Mouse (Mus musculus) liver, embryonic 14.5 days (tissue): ENCODE results near the gene Cux1.

ENCODE experiments used
- CTCF ChIP-seq: IDR thresholded peaks from 2 replicates; pipeline ENCODE4 v1.5.1; 2016; ENCODE audit warnings: antibody characterized with exemption, low read depth, control low read depth
- EP300 ChIP-seq: IDR thresholded peaks from 2 replicates; pipeline ENCODE4 v1.6.1; 2016; ENCODE audit warnings: antibody characterized with exemption, low read depth

DNA sequence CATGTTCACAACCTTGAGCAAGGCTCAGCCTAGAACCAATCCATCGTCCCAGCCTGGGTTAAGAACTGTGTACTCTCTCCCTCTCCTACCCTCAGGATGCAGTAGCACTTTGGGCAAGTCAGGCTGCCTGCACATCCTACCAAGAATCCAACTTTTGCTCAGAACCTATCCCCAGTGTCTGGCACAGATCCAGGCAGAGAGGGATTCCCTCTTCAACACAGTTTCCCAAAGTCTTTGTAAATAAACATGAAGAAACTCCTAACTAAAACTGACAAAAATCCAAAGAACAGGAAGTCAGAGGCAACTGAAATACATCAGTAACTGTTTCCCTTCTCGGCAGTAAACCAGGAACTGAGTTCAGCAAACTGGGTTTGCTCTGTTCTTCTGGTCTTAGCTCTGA lies 103.2 kb downstream of the Cux1 start:
- TF ChIP-seq CTCF (no peak), EP300 (no peak)
